Mouse (Mus musculus) activated CD4-positive, CD25-positive, alpha-beta regulatory T cell, adult 9 weeks (primary cell): ENCODE results near the gene Vcl. TPM values are rescaled to one million over a fixed set of nuclear protein-coding genes. Genes with fewer than 3 reads are reported as not detected.

Experiments
- polyA plus RNA-seq: library from polyadenylated mRNA; unstranded; fragments of 100-300 nt; shearing (Covaris generic); gene quantifications from one replicate; pipeline ENCODE4 v1.2.1, GENCODE M21; 2017

Vcl gene
- 2.2 TPM for polyA plus RNA-seq

DNA sequence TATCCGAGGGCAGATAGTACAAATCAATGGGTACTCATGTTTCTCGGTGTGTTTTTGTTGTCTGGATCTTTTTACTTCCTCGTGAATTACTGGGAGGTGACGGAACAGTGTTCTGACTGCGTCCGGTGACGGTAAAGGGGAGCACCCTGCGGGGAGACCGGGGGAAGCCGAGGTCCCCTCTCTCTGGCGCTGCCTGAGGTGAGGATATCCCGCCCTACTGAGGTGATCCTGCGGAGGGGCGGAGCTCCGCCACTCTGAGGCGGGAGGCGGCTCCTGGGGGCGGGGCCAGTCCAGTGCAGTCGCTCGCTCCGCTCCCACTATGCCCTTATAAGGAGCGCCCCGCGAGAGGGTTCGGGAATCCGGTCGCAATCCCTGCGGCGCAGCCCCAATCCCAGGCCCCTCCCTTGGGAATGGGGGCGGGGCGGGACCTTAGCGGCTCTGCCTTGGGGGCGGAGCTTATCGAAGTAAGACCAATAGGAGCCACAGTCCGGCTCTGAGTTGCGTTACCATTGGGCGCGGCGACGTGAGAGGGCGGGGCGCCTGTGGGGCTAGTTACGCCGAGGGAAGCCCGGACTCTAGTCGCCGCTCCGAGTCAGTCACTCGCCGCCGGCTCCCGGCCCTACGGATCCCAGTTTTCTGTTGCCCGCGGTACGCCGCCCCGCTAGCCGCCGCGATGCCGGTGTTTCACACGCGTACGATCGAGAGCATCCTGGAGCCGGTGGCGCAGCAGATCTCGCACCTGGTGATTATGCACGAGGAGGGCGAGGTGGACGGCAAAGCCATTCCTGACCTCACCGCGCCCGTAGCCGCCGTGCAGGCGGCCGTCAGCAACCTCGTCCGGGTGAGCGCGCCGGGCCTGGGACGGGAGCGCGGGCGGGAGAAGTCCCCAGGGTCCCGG is at the start of gene Vcl:
Gene Vcl (plus strand): TSS at position 551 of the 898 bp plus-strand sequence.

DNA sequence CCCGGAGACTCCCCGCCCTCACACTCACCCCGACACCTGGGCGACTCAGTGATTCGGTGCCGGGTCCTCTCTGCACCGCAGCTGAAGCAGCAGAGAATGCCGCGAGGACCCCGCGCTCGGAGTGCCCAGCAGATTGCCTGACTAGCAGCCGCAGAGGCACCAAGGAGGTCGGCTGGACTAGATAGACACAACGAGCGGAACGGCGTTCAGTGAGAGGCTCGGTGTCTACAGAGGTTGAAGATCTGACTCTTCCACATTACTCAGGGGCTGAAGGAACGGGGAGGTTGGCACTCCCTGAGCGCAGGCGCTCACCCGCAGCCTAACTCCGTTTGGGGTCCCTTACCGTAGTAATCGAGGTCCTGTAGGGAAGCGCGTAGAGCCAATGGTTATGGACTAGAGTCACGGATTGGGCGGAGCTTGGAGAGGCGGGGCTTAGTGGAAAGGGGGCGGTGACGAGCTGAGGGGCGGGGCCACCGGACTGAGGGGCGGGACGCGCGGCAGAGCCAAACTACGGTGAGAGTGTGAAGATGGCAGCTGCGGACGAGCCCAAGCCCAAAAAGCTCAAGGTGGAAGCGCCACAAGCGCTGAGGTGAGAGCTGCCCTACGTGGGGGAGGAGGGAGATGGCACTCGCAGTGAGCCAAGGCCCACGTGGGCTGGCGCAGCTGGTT is 123.0 kb downstream of the Vcl start, which contains the start of the genes Ap3m1 and Adk:
Gene Ap3m1 (minus strand): TSS at position 397 of the 669 bp plus-strand sequence.
Gene Adk (plus strand): TSS at position 463 of the 669 bp plus-strand sequence.

Other genes starting within 250 kb of the Vcl start
- gene Fut11, start 234.4 kb upstream of the Vcl start, polyA plus RNA-seq, result 5.0 TPM
- gene Chchd1, start 226.4 kb upstream of the Vcl start, polyA plus RNA-seq, result 135 TPM
- gene Zswim8, start 221.8 kb upstream of the Vcl start, polyA plus RNA-seq, result 19.9 TPM
- 13.4 TPM for gene Ndst2, start 194.8 kb upstream of the Vcl start, polyA plus RNA-seq
- gene Camk2g, start 135.3 kb upstream of the Vcl start, polyA plus RNA-seq, result 9.9 TPM
- not detected for gene Plau, start 92.7 kb upstream of the Vcl start, polyA plus RNA-seq
- gene Ap3m1, start 123.1 kb downstream of the Vcl start, polyA plus RNA-seq, result 78.2 TPM
- gene Adk, start 123.2 kb downstream of the Vcl start, polyA plus RNA-seq, result 118 TPM